Mouse (Mus musculus): ENCODE measurements around the gene Fut11.
A peak's percentile ranks its signal among the peaks of the same experiment; 100 is the strongest.

Fut11 gene

DNA sequence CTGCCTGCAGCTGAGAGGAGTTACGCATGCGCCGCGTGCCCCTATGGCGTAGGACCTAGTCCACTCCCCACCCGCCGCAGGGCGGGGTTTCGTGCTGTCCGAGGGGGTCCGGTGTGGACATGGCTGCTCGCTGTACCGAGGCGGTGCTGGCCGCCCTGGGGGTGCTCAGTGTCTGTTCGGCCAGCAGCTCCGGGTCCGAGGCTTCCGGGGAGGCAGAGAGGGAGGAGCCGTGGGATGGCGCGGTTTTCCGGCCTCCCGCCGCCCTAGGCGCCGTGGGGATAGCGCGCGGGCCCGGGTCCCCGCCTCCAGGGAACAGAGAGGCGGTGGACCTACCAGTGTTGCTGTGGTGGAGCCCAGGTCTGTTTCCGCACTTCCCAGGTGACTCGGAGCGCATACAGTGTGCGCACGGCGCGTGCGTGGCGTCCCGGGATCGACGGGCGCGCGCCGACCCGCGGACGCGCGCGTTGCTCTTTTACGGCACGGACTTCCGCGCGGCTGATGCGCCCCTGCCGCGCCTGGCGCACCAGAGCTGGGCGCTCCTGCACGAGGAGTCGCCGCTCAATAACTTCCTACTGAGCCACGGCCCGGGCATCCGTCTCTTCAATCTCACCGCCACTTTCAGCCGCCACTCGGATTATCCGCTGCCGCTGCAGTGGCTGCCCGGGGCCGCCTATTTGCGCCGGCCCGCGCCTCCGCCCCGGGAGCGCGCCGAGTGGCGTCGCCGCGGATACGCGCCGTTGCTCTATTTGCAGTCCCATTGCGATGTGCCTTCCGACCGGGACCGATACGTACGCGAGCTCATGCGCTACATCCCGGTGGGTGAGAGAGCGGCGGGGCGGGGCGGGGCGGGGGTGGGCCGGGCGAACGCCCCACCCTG, at the start of gene Fut11:
Fut11 (plus strand) TSS at position 85 of the 877 bp plus-strand sequence.
- peak; percentile 90 for DNase-seq

DNA sequence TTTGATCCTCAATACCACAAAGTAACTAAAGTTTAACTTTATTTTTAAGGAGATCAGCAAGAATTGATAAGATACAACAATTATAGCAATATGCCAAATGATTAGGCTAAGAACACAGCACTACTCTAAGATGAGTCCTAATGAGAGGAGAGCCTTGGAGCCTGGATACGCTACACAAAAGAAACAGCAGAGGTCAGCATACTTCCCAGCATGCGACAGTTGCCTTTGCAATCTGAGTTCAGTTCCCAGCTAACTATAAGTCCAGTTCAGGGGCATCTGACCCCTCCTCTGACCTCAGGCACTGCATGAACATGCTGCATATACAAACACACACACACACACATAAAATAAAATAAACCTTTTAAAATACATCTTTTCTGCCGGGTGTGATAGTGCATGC, 49.2 kb upstream of the Fut11 start:
- DNase-seq, result no peak

DNA sequence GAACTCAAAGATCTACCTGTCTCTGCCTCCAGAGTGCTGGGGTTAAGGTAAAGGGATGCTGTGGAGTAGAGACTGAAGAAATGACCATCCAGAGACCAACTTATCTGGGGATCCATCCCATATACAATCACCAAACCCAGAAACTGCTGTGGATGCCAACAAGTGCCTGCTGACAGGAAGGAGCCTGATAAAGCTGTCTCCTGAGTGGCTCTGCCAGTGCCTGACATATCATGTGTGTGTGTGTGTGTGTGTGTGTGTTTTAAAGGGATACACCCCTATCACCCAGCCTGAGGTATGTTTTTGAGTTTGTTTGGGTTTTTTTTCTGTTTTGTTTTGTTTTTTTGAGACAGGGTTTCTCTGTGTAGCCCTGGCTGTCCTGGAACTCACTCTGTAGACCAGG, 48.4 kb upstream of the Fut11 start:
- no peak for DNase-seq

DNA sequence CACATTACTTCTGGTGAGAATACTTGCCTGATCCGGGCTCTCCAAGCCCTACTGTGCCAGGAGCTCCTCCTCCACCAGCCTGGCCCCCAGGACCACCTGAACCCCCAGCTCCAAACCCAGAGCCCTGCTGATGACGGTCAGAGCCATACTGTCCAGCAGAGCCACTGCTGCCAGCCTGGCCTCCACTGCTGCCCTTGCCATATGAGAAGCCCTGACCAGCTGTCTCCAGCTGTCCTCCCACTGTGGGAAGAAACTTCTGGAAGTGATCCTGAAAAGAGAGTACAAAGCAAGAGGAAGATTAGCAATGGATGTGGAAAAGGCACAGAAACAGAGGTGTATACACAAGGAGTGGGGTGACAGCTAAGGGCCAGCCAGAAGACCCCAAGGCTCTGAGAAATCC, 43.8 kb upstream of the Fut11 start:
- no peak for DNase-seq

DNA sequence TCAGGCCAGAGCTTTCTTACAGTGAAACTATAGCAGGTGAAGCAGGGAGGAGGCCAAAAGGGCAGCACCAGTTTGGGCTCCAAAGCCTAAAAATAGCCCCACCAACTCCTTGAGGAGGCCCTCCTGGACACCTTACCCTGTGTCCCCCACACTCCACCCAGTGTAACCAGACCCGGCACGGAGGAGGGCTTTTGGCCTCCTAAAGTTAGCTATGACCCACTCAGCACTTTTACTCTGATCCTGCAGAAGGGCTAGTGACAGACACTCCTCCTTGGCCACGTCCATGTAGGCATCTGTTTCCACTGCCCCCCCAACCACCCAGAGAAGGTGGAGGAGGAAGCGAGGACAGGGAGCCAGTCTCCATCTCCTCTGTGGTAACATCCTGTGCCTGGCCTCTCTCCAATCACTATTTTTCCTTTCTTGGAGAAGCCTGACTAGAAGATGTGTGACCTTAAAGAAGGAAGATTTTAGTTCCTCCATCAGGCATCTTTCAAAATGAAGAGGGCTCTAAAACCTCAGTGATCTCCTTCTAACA, 43.0 kb upstream of the Fut11 start:
- no peak for DNase-seq

DNA sequence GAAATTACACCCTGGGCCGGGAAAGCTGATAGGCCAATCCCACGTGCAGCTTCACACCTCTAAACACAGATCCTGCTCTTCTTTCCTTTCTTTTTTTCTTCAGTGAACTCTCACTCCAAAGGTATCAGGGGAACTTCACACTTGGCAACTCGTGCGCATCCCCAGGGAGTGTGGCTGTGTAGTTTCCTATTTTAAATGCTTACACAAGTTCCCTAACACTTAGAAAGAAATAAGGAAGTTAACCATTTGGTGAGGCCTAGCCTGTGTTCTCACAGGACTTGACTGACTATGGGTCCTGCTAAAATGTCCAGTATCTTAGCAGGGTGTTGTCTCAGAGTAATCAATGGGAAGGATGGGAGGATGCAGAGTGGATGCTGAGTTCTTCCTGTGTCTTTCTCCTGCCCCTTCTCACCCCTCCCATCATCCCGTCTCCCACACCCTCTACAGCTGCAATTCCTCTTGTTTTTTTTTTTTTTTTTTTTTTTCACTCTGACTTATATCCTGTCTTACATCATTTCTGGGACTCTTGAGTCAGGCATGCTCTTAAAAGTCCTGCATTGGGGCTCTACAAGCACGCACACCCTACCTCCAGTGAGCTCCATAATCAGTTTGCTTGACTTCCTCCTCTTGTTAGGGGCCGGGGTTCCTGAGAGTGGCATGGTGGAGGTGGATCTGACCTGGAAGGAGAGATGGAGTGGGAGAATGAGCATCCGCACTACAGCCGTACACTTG, 39.9 kb upstream of the Fut11 start:
- DNase-seq, result no peak

DNA sequence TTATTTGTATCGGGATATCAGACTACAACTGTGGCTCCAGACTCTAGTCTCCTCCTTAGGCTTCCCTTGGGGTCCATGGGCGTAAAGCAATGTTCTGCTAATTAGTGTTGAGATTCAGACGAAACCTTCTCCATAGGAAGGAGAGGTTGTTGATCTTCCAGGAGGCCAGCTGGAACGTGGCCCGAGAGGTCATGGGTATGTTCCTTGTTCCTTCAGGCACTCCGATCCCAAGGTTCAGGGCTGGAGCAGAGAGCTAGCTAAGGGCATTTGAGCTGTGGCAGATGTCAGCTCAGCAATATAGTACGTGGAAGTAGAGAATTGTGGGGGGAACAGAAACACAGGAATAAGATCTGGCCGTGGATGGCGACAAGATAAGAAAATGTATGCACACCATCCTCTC, 39.0 kb upstream of the Fut11 start:
- DNase-seq, result no peak

DNA sequence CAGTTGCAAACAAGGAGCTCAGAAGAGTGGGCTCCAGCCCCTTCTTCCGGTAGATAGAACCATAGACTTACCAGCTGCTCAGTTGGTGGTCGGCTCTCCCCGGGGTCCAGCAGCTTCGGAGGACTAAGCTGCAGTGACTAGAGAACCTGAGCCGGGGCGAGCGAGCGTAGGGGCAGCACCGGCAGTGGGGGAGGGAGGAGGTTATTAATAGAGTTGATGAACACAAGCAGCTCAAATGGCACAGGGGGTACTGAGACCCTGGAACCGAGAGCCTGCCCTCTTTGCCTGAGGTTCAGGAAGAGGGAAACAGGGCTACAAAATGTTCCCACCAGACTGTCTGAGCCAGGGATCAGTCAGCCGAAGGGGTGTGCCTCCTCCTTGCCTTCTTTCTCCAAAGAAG, 38.4 kb upstream of the Fut11 start, which contains the start of gene Myoz1:
Myoz1 (minus strand) TSS at position 180 of the 400 bp plus-strand sequence.
- no peak for DNase-seq

DNA sequence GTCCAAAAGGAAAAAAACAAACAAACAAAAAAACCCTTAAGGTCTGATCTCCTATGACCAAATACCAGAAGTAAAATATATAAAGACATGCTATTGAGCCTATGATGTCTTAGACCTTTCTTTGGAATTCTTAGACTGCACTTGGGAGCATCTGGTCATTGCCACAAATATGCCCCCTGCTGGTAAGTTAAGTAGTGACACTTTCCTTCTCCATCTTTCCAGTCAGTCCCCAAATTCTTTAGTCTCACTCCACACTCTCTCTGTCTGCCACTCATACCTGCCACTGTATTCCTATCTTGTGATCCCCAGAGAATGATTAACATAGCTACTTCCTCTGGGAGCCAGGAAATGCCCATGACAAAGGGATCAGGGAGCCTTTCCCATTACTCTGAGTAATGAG, 36.4 kb upstream of the Fut11 start:
- no peak for DNase-seq

DNA sequence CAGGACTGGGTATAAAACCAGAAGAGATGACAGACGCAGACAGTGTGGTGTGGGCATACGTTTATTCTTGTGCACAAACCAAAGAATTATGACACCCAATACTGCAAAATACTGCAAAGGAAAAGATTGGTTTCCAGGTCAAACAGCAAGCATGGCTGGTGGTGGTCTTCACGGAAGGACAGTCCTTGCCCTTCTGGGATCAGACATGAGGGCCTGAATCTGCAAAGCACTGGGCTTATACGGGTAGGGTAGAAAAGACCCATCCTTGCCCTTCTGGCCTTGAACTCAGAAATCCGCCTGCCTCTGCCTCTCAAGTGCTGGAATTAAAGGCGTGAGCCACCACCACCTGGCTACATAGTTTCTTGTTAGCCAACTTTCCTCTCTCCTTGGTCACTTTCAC, 35.9 kb upstream of the Fut11 start:
- no peak for DNase-seq

DNA sequence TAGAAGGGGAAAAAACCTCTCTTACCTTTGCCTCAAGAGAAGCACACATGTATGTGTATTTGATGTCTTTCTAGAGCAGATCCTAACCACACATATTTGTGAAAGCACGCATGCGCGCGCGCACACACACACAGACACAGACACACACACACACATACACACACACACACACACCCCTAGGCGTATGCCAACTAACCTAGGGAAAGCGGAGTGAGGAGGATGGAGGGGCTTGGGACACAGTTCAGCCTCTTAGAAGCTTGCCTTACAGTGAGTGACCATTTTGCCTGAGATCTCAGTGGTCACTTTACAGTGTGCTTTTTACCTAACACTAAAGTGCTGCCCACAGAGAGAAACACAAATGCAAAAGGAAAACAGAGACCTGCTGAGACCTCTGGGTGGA, 35.1 kb upstream of the Fut11 start:
- no peak for DNase-seq

DNA sequence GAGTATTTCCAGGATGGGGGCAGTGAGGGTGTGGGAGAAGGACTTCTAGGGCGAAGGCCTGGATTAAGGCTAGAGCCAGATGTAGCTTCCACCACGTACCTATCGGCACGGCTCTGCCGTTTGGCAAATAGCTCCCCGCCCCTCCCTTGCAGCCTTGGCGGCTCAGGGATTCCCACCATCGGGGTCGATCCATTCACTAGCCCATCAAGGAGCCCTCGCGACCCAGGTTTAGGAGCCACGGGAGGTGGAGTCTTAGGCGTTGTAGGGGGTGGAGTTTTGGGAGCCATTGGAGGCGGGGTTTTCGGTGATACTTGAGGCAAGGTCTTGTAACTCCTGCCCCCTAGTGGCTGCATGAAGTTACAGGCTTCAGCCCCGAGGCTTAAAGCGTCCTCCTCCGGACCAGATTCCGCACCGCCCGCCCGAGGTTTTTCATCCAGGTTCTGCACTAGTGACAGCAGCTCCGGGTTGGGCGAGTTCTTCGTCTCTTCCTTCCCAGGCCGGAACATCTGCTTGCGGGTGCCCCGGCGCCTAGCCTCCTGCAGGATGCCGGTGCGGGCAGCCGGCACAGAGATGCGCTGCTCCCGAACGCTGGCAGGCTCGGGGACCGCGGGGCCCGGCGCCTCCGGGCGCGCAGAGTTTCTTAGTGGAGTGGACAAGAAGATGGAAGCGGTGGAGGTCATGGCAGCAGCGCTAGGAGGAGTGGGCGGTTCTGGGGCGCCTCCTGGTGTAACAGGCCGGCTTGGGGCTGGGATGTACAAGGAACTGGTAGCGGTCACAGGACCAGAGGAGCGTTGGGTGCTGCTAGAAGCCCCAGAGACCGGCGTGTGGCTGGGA, 33.7 kb upstream of the Fut11 start:
- peak; percentile 95 for DNase-seq

DNA sequence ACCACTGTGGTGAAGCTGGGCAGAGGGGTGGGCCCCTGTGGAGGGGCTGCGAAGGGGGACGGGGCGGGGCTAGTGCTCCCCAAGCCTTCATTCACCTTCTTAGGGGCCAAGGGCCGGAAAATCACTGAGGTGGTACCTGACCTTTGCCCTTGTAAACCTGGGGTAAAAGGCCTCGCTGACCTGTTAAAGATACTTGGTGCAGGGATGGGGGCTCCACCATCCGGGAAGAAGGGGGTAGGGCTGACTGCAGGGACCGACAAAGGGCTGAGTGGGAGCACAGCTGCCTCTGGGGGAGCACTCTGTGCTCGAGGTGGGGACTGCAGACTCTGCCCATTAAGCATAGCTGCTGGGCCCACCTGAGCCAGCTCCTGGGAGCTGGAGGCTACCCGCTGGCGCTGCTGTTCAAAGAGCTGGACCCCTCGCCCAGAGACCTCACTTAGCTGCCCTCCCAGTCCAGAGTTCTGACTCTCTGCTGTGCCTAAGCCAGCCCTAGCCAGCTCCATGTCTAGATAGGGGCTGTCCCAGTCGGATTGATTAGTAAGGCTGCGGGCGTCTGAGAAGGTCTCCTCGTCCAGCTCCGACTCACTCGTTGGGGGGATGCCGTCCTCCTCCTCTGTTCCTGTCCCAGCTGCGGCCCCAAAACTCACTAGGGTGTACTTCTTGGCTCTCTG, 33.0 kb upstream of the Fut11 start:
- peak; percentile 8 for DNase-seq

DNA sequence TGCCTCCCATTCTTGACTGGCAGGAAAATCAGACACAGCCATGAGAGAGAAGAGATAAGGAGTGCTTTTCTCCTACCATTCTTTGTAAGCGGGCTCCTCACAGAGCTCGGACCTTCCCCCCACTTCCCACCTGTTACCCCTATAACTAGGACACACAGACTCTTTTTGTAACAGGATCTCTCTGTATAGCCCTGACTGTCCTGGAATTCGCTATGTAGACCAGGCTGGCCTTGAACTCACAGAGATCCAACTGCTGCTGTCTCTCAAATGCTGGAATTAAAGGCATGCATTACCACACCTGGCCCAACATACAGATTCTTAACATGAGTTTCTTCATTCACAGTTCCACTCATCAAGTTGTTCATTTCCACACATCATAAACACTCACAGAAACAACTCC, 32.0 kb upstream of the Fut11 start:
- no peak for DNase-seq

DNA sequence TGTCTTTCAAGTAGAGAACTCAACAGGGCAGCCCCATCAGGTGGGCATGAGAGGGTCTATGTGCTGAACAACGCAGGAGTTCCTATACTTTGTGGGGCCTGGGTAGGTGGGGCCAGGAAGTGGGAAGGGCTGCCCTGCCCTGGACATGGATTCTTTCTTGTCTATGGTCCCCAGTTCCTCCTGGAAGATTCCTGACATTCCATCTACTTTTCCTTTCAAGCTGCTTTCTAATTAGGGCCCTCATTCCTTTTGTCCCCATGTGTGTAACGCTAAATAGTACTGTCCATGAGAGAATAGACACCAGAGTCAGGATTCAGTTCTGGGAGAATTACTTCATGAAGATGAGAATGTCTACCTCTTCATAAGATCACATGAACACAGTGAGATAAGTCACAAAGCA, 31.2 kb upstream of the Fut11 start:
- DNase-seq, result no peak

DNA sequence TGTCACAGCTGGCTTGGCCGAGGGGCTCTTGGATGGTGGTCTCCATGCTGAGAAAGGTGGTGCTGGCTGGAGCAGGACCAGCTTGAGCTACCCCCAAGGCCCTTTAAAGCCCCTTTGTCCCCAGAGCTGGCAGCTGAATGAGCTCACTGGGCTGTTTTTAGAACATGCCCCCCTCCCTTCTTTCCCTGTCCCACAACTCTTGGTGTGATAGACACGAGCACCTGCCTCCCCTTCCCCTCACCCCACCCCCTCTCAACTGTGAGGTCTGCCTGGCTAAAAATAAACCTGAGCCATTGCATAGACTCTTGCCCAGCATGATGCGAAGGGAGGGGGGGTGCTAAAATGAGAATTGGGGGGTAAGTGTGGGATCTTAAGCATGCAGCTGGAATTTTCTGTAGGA, 30.3 kb upstream of the Fut11 start:
- DNase-seq, result no peak

DNA sequence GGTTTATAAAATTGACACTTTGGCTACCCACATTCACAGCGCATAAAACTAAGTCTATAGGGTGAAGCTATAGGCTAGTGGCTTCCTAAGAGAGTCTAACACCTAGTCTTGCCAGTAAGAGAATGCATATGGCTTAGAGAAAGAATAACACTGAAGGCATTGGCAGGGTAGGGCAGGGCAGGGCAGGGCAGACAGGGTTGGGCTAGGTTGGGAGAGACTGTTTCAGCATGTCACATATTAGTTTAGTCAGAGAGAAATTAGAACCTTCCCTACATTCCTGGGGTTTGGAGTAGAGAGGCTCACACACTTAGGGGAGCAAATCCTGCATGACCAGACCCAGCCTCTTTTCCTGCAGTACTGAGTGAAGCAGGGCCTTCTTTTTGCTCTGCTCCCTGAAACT, 27.3 kb upstream of the Fut11 start:
- DNase-seq, result no peak

DNA sequence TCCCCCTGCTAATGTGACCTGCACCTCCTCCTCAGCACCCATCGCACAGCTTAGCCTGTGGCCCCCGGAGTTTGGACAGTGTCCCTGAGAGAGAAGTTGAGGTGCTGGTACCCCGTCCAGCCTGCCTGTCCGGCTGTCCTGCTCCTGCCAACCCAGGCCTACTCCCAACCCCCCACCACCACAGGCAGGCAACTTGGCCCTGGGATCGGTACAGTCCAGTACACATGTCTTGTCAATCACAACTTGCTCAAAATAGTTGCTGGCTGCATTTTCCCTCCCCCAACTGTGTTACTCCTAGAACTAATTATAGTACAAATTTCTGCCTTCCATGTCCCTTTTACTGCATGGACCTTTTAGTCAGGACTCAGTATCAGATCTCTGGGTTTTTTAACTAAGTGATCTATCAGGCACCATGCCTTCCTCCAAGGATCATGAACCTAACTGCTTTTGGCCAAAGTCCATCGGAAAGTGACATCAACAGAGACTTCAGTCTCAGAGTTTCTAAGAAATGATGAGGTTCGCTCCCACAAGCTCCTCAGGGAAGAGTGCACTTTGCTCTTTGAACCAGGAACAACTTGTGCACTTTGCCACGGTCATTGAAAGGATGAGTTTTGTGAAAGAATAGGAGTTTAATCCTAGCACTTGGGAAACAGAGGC, 26.5 kb upstream of the Fut11 start, which contains the start of gene Synpo2l:
Synpo2l (minus strand) TSS at position 201 of the 657 bp plus-strand sequence.
- DNase-seq, result no peak

DNA sequence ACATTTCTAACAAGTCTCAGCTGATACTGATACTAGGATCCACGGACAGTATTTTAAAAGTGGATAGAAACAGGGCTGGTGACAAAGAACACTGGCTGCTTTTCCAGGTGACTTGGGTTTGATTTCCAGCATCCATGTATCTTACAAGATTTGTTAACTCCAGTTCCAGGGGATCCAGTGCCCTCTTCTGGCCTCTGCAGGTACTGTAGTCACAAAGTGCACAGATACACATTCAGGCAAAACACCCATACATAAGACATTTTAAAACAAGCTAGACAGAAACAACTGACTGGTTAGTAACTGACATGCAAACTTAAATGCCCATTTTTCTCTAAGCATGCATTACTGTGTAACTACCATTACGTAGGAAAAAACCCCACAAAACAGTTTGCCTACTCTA, 21.8 kb upstream of the Fut11 start:
- no peak for DNase-seq

DNA sequence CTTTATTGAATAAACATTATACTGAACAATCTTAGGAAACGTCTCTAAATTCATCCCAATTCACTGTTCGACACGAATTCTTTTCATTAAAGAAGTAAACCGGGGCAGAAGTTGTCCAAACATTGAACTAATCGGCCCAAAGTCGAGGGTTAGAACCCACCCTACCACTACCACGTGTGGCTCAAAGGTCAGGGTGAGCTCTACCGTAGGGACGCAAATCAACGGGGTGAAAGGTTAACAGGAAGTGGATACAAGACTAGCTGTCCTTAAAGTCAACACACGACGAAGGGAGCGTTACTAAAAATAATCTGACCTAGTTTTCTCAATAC, 21.1 kb upstream of the Fut11 start:
- no peak for DNase-seq

DNA sequence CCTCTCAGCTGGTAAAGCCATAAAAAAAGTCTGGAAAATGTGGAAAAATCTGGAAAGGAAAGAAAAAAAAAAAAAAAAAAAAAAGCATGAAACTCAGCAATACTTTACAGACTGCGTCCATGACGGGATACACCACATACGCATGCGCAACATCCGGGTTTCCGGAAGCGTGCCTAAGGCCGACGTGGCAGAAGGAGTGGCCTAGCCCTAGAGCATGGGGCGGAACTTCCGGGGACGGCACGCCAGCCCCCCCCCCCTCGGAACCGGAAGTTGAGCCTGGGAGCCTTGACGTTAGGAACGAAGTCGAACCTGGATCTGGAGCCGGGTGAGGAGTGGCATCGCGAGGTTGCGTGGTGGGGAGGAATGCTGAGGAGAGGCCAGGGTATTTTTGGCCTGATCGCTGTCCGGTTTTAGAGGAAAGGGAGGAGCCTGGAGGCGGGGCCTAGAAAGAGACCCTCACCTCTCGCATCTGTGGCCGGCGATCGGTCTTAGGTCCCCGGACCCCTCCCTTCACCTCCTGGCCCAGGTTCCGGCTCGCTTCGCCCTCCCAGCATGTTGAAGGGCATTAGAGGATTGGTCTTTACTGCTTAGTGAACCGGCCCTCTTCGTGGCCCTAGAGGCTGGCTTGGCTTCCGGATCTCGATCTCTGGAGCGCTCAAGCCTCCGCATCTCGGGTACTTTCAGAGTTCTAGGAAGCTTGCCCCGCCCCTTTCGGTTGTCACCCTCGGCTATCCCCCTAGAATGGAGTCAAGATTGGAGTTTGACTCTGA, 20.5 kb upstream of the Fut11 start, which contains the start of gene Sec24c:
Sec24c (plus strand) TSS at position 245 of the 770 bp plus-strand sequence.
- peak; percentile 96 for DNase-seq
